Comparison of ENCODE assay signal across 8 mouse cellular contexts in the genomic region with DNA sequence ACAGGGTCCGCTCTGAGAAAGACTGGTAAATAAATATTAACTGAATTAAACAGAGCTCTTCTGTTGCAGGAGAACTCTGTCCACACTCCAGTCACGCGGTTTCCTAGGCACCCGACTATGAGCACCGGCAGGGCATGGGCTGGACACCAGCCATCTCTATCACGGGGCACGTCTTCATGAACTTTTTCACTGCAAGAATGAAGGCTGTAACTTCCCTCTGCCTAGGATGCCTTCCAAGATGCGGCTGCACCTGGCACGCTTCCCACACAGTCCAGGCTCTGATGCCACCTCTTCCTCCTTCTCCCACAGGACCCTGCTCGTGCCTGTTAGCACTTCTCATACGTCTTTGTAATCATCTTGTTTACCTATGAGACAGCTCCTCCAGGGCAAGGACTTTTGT. TPM values are rescaled to one million over a fixed set of nuclear protein-coding genes. Genes with fewer than 3 reads are reported as not detected.
DNase-seq lines count a peak whose midpoint lies in the region; ATAC-seq lines count a peak whose summit lies in the region.

No protein-coding gene starts in this region.

- peaks cover 10% of the 10 kb centered on the region for H3K36me3 ChIP-seq in hindbrain, embryonic 13.5 days
- peaks cover 3% of the 10 kb centered on the region; the same call in 1 of the 2 replicates for H3K36me3 ChIP-seq in hindbrain, embryonic 10.5 days
- peaks cover 14% of the 10 kb centered on the region for H3K36me3 ChIP-seq in neural tube, embryonic 13.5 days

- peak overlapping the region; percentile 53 for H3K27ac ChIP-seq in hindbrain, embryonic 13.5 days
- H3K27ac ChIP-seq in hindbrain, embryonic 10.5 days = no peak overlapping the region
- H3K27ac ChIP-seq in neural tube, embryonic 13.5 days (replicated peaks) = peak overlapping the region; percentile 52

- H3K4me3 ChIP-seq in hindbrain, embryonic 13.5 days = no peak overlapping the region
- H3K4me3 ChIP-seq in hindbrain, embryonic 10.5 days = no peak overlapping the region
- no peak overlapping the region for H3K4me3 ChIP-seq in neural tube, embryonic 13.5 days

- H3K27me3 ChIP-seq in hindbrain, embryonic 13.5 days = no peaks in the 10 kb centered on the region
- H3K27me3 ChIP-seq in hindbrain, embryonic 10.5 days (ENCODE audit: insufficient read depth, poor library complexity, severe bottlenecking) = no peaks in the 10 kb centered on the region
- H3K27me3 ChIP-seq in neural tube, embryonic 13.5 days = no peaks in the 10 kb centered on the region

- peaks cover 59% of the 10 kb centered on the region for H3K4me1 ChIP-seq in hindbrain, embryonic 13.5 days (replicated peaks)
- H3K4me1 ChIP-seq in hindbrain, embryonic 10.5 days (replicated peaks) = peaks cover 40% of the 10 kb centered on the region
- peaks cover 60% of the 10 kb centered on the region for H3K4me1 ChIP-seq in neural tube, embryonic 13.5 days (replicated peaks)

- no peak overlapping the region for H3K9ac ChIP-seq in hindbrain, embryonic 13.5 days
- no peak overlapping the region for H3K9ac ChIP-seq in neural tube, embryonic 13.5 days

- 61% methylated on average over 11 of the region's 11 CpGs for whole genome bisulfite sequencing in hindbrain, embryonic 13.5 days
- 87% methylated on average over 11 of the region's 11 CpGs for WGBS in hindbrain, embryonic 10.5 days
- WGBS in neural tube, embryonic 13.5 days = 51% methylated on average over 11 of the region's 11 CpGs

- DNase-seq in hindbrain, embryonic 10.5 days (ENCODE audit: low spot score) = no peak
- peak; percentile 55 for DNase-seq in adrenal gland, adult 8-10 months
- peak; percentile 79 to 83 for DNase-seq in heart, adult 18-20 months
- peak; percentile 96 to 97 for DNase-seq in kidney, adult 8-10 months
- DNase-seq in layer of hippocampus, postnatal 25 days (ENCODE audit: extremely low spot score in 1 of 2, low spot score in 1 of 2) = no peak

- no peak overlapping the region for H3K4me2 ChIP-seq in hindbrain, embryonic 13.5 days
- H3K4me2 ChIP-seq in neural tube, embryonic 13.5 days = no peak overlapping the region

- peak; percentile 66 for ATAC-seq in hindbrain, embryonic 13.5 days (ENCODE audit: low FRiP score)
- peak; percentile 67 for ATAC-seq in neural tube, embryonic 13.5 days (ENCODE audit: low read depth)
- ATAC-seq in CD4-positive, CD25-positive, alpha-beta regulatory T cell, adult 4 months = no peak

- no peaks in the 10 kb centered on the region for H3K9me3 ChIP-seq in hindbrain, embryonic 13.5 days
- H3K9me3 ChIP-seq in hindbrain, embryonic 10.5 days = no peaks in the 10 kb centered on the region
- 0 out of 2 replicates have a peak, but pooled peaks cover 7% of the 10 kb centered on the region for H3K9me3 ChIP-seq in neural tube, embryonic 13.5 days

RNA-seq across cellular contexts. Expression of a gene that starts 26.0 kb away (rescaled TPM):
- 96.3 and 100 TPM in 2 replicates for polyA plus RNA-seq in hindbrain, embryonic 13.5 days (2015; fragmentation: Nextera tagmentation; extraction: Ambion mirVana)
- 64.2 and 74.4 TPM in 2 replicates for polyA plus RNA-seq in hindbrain, embryonic 10.5 days (2016; fragmentation: Nextera tagmentation; extraction: Ambion mirVana)
- total RNA-seq in adrenal gland, adult 8-10 months (2022) = 100 to 1,000 TPM in 1 of 4 experiments, 10 to 100 TPM in 3; 48.2 to 120 (median 68.1) TPM
- total RNA-seq in heart, adult 18-20 months (2021) = 100 to 1,000 TPM; 642 to 766 TPM
- polyA plus RNA-seq in neural tube, embryonic 13.5 days (2015; fragmentation: Nextera tagmentation; extraction: Ambion mirVana) = 105 and 117 TPM in 2 replicates
- total RNA-seq in layer of hippocampus, postnatal 25 days (2021) = 100 to 1,000 TPM; 185 to 208 TPM
- 10 to 100 TPM; 19.0 to 28.5 TPM for polyA plus RNA-seq in CD4-positive, CD25-positive, alpha-beta regulatory T cell, adult 4 months (2017; shearing (Covaris generic))

Comparison
In these comparisons a context has a peak if more than half of its experiments do, and no peak if none do; other contexts are left out.
1. DNase-seq: peak in adrenal gland, adult 8-10 months (single experiment), heart, adult 18-20 months (2 of 2) and kidney, adult 8-10 months (2 of 2); none in hindbrain, embryonic 10.5 days (single experiment) and layer of hippocampus, postnatal 25 days (0 of 2).